Mouse (Mus musculus) midbrain, embryonic 10.5 days (tissue): ENCODE data around the gene Stk38. TPM values are rescaled to one million over a fixed set of nuclear protein-coding genes. Genes with fewer than 3 reads are reported as not detected.

Experiments used
- DNase-seq: peaks from one replicate; pipeline ENCODE4 v3.0.0-alpha.2; 2017; ENCODE audit warnings: low spot score
- H3K27ac ChIP-seq: fragments of 300-500 bp; sonication (generic); replicated peaks from 2 replicates; pipeline ENCODE4 v1.5.1; 2016; ENCODE audit warnings: mild to moderate bottlenecking
- H3K27me3 ChIP-seq: fragments of 300-500 bp; sonication (generic); 2 replicates; pipeline ENCODE4 v1.6.1; 2016; ENCODE audit warnings: low read depth, mild to moderate bottlenecking; ENCODE audit not compliant: poor library complexity, severe bottlenecking
- H3K36me3 ChIP-seq: fragments of 300-500 bp; sonication (generic); 2 replicates; pipeline ENCODE4 v1.6.1; 2016; ENCODE audit warnings: mild to moderate bottlenecking, moderate library complexity
- H3K4me1 ChIP-seq: fragments of 300-500 bp; sonication (generic); 2 replicates; pipeline ENCODE4 v1.6.1; 2016
- H3K4me3 ChIP-seq: fragments of 300-500 bp; sonication (generic); 2 replicates; pipeline ENCODE4 v1.5.1; 2016; ENCODE audit warnings: mild to moderate bottlenecking, moderate library complexity
- H3K9me3 ChIP-seq: fragments of 300-500 bp; sonication (generic); replicated peaks from 2 replicates; pipeline ENCODE4 v1.6.1; 2016; ENCODE audit warnings: mild to moderate bottlenecking
- WGBS: fragments of 180-500 bp; shearing (Covaris S2); methylation state at CpG from one replicate; pipeline ENCODE4 v1.1.7; 2016; 5-methylcytosine and 5-hydroxymethylcytosine counted together
- polyA plus RNA-seq: library from polyadenylated mRNA; unstranded; fragments of >200 nt; fragmentation: Nextera tagmentation; extraction: Ambion mirVana; gene quantifications from 2 replicates; pipeline ENCODE4 v1.2.1, GENCODE M21; 2016

Stk38 gene
- polyA plus RNA-seq, 1 experiment from 2014 or later, result 115 TPM

DNA sequence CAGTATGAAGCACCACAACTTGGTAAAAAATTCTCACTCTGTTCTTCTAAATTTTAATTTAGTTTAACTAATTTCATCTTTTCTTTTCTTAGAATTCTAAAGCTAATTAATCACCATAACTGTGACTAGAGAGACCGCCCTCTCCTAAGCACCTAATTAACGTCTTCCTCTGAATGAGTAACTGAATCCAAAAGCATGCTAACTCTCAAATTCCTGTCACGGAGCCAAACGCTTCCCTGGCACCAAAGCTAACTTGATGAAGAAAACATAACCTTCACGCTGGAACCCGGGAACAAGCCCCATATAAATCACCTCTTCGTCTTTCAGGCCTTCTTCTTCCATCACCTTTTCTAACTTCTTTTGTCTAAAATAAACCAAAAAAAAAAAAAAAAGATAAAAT, 15.7 kb downstream of the Stk38 start:
- 91% methylated on average over 7 of the region's 7 CpGs for WGBS
- Histone ChIP-seq H3K4me1 (no peaks in the 10 kb centered on the region), H3K27me3 (no peaks in the 10 kb centered on the region), H3K9me3 (no peaks in the 10 kb centered on the region), H3K4me3 (no peak overlapping the region), H3K27ac (no peak overlapping the region), H3K36me3 (peaks cover 94% of the 10 kb centered on the region)
- DNase-seq, result no peak

DNA sequence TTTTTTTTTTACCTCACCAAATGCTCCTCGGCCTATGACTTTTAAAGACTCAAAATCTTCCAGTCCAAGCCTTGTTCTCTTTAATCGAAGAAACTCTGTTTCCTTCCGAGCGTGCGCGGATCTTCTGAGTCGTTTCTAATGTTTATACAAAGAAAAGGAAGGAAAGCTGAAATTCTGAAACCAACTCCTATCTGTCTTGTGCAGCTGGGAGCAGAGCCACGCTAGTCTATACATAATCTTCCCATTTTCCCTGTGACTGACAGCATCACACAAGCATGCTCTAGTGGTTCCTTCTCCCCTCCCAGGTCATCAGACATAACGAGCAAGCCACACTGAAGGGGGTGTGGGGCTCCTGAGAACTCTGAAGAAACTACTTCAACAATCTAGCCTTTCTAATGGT, 16.5 kb downstream of the Stk38 start:
- 94% methylated on average over 9 of the region's 9 CpGs for WGBS
- no peaks in the 10 kb centered on the region for H3K27me3 ChIP-seq
- no peak overlapping the region for H3K4me3 ChIP-seq
- no peaks in the 10 kb centered on the region for H3K4me1 ChIP-seq
- no peaks in the 10 kb centered on the region for H3K9me3 ChIP-seq
- H3K36me3 ChIP-seq, result peaks cover 94% of the 10 kb centered on the region
- no peak overlapping the region for H3K27ac ChIP-seq
- DNase-seq, result no peak

- Histone ChIP-seq H3K9me3 (no peaks in the 10 kb centered on the region), H3K36me3 (peaks cover 94% of the 10 kb centered on the region), H3K4me3 (no peak overlapping the region), H3K27me3 (no peaks in the 10 kb centered on the region), H3K27ac (no peak overlapping the region), H3K4me1 (no peaks in the 10 kb centered on the region)
- WGBS, result 91% methylated on average over 4 of the region's 4 CpGs
- DNase-seq, result no peak
Observed at GRCm38 (mm10) chr17:28990060-28990459, 17.7 kb downstream of the Stk38 start.

DNA sequence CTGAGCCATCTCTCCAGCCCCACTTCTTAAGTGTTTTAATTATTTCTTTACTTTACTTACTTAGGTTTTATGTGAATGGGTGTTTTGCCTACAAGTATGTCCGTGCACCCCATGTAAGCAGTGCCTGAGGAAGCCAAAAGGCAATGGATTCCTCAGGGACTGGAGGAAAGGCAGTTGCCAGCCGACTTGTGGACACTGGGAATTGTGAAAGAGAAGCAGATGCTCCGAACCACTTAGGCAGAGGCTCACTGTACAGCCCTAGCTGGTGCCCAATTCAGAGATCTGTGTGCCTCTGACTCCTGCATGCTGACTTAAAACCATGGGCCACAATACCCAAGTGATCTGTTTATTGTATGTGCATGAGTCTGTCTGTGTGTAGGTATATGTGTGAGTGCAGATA, 18.8 kb downstream of the Stk38 start:
- Histone ChIP-seq H3K4me1 (no peaks in the 10 kb centered on the region), H3K27ac (no peak overlapping the region), H3K9me3 (no peaks in the 10 kb centered on the region), H3K4me3 (no peak overlapping the region), H3K36me3 (peaks cover 93% of the 10 kb centered on the region), H3K27me3 (no peaks in the 10 kb centered on the region)
- no peak for DNase-seq
- WGBS, result 92% methylated on average over 3 of the region's 3 CpGs

- Histone ChIP-seq H3K9me3 (no peaks in the 10 kb centered on the region), H3K36me3 (peaks cover 95% of the 10 kb centered on the region), H3K4me1 (no peaks in the 10 kb centered on the region), H3K4me3 (no peak overlapping the region), H3K27me3 (no peaks in the 10 kb centered on the region), H3K27ac (no peak overlapping the region)
- WGBS, result 89% methylated on average over 4 of the region's 4 CpGs
- DNase-seq, result no peak
Observed at GRCm38 (mm10) chr17:28988291-28988690, 19.5 kb downstream of the Stk38 start.

DNA sequence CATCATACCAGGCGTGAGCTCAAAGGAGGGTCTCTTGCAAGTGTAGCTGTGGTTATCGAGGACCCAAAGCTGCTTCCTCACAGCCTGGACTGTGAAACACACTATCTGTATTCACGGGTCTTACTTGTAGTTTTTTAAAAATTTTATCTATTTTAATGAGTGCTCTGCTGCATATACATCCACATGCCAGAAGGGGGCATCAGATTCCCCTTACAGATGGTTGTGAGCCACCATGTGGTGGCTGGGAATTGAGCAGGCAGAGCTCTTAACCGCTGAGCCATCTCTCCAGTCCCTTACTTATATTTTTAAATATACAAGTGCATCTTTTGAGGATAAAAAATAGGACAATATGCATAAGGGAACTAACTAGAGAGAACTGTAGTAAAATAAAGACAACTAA, 20.1 kb downstream of the Stk38 start:
- Histone ChIP-seq H3K36me3 (peaks cover 97% of the 10 kb centered on the region), H3K9me3 (no peaks in the 10 kb centered on the region), H3K4me1 (no peaks in the 10 kb centered on the region), H3K27me3 (no peaks in the 10 kb centered on the region), H3K4me3 (no peak overlapping the region), H3K27ac (no peak overlapping the region)
- DNase-seq, result peak; percentile 16
- WGBS, result 69% methylated on average over 4 of the region's 4 CpGs

GRCm38 (mm10) chr17:28986833-28987232, 21.0 kb downstream of the Stk38 start:
- peaks cover 97% of the 10 kb centered on the region for H3K36me3 ChIP-seq
- peak; percentile 38 for DNase-seq

GRCm38 (mm10) chr17:28984724-28985420, 22.9 kb downstream of the Stk38 start:
- no peak overlapping the region for H3K27ac ChIP-seq
- H3K36me3 ChIP-seq, result peaks cover 93% of the 10 kb centered on the region
- no peaks in the 10 kb centered on the region for H3K4me1 ChIP-seq
- no peaks in the 10 kb centered on the region for H3K27me3 ChIP-seq
- 74% methylated on average over 1 of the region's 1 CpGs for WGBS
- no peaks in the 10 kb centered on the region for H3K9me3 ChIP-seq
- no peak for DNase-seq
- H3K4me3 ChIP-seq, result no peak overlapping the region

More at GRCm38 (mm10) chr17:28986833-28987232, 21.0 kb downstream of the Stk38 start:
- Histone ChIP-seq H3K9me3 (no peaks in the 10 kb centered on the region), H3K27ac (no peak overlapping the region), H3K4me1 (no peaks in the 10 kb centered on the region), H3K4me3 (no peak overlapping the region), H3K27me3 (no peaks in the 10 kb centered on the region)

DNA sequence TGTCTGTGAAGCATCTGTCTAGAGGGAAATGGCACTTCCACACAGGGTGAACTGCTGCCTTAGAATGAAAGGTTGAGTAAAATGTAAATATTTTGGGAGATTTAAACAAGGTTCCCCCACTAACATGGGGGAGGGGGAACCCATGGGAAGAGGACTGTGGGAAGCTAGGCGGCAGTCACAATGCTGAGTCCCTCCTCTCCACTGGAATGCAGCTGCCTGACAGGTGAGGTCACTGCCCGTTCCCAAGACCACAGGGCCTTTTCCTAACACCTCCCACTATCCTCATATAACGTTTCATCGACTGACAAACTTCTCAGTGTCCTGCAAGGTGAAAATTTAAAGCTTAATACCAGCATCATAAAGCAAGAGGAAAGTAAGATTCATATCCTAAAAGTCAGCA, 25.2 kb downstream of the Stk38 start:
- no peak for DNase-seq
- no peaks in the 10 kb centered on the region for H3K27me3 ChIP-seq
- H3K4me3 ChIP-seq, result no peak overlapping the region
- H3K9me3 ChIP-seq, result no peaks in the 10 kb centered on the region
- H3K4me1 ChIP-seq, result no peaks in the 10 kb centered on the region
- peaks cover 94% of the 10 kb centered on the region for H3K36me3 ChIP-seq
- 59% methylated on average over 4 of the region's 4 CpGs for WGBS
- no peak overlapping the region for H3K27ac ChIP-seq

- H3K4me3 ChIP-seq, result no peak overlapping the region
- no peaks in the 10 kb centered on the region for H3K27me3 ChIP-seq
- no peak overlapping the region for H3K27ac ChIP-seq
- no peak for DNase-seq
- no peaks in the 10 kb centered on the region for H3K4me1 ChIP-seq
- WGBS, result 79% methylated on average over 4 of the region's 4 CpGs
- H3K9me3 ChIP-seq, result no peaks in the 10 kb centered on the region
- peaks cover 94% of the 10 kb centered on the region for H3K36me3 ChIP-seq
Observed at GRCm38 (mm10) chr17:28981081-28981480, 26.7 kb downstream of the Stk38 start.

GRCm38 (mm10) chr17:28979091-28979490, 28.7 kb downstream of the Stk38 start:
- WGBS, result 94% methylated on average over 4 of the region's 4 CpGs
- Histone ChIP-seq H3K4me1 (no peaks in the 10 kb centered on the region), H3K27me3 (no peaks in the 10 kb centered on the region), H3K4me3 (no peak overlapping the region), H3K27ac (no peak overlapping the region), H3K9me3 (no peaks in the 10 kb centered on the region), H3K36me3 (peaks cover 95% of the 10 kb centered on the region)
- DNase-seq, result no peak

DNA sequence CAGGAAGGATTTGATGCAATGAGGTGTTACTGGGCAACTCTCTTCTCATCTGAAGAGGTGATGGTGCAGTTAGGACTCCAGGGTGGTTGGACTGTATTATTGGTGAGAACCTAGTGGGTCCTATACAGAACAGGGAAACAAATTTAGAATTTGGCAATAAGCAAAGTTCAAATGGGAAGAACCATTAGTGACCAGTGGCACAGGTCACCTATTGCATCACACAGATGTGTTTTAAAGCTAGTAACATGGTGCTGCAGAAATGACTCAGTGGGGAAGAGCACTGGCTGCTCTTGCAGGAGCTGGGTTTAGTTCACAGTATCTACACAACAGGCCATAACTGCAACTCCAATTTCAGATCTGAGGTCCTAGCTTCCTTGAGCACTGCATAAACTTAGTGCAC, 37.7 kb downstream of the Stk38 start:
- DNase-seq, result no peak
- Histone ChIP-seq H3K27ac (no peak overlapping the region), H3K36me3 (peaks cover 100% of the 10 kb centered on the region)

GRCm38 (mm10) chr17:28967021-28967610, 40.7 kb downstream of the Stk38 start:
- Histone ChIP-seq H3K36me3 (peaks cover 100% of the 10 kb centered on the region), H3K9me3 (no peaks in the 10 kb centered on the region), H3K4me1 (peaks cover 6% of the 10 kb centered on the region), H3K27ac (no peak overlapping the region), H3K4me3 (no peak overlapping the region), H3K27me3 (no peaks in the 10 kb centered on the region)
- DNase-seq, result no peak
- WGBS, result 78% methylated on average over 11 of the region's 11 CpGs

More for the DNA sequence above, 37.7 kb downstream of the Stk38 start:
- Histone ChIP-seq H3K9me3 (no peaks in the 10 kb centered on the region), H3K27me3 (no peaks in the 10 kb centered on the region), H3K4me3 (no peak overlapping the region), H3K4me1 (no peaks in the 10 kb centered on the region)
